Mouse (Mus musculus): ENCODE data around the gene Olfr1410. TPM values are rescaled to one million over a fixed set of nuclear protein-coding genes. Genes with fewer than 3 reads are reported as not detected.
A peak's percentile ranks its signal among the peaks of the same experiment; 100 is the strongest.

Gene Olfr1410
- total and polyA plus RNA-seq, 2 experiments from 2014 or later = not detected

GRCm38 (mm10) chr1:92636015-92636414 lies 30.4 kb downstream of the Olfr1410 start:
- H3K9me3 ChIP-seq (ENCODE audit: low read length) = no peaks in the 10 kb centered on the region
- no peak overlapping the region for H3K27ac ChIP-seq (ENCODE audit: low read depth, low read length)
- H3K36me3 ChIP-seq (ENCODE audit: insufficient read depth, low read length) = peaks cover 34% of the 10 kb centered on the region
- WGBS = 83% methylated on average over 8 of the region's 8 CpGs
- TF ChIP-seq CTCF (IDR thresholded peaks at IDR 0.05) = no peak
- no peak for DNase-seq (ENCODE audit: low spot score)
- no peaks in the 10 kb centered on the region for H3K27me3 ChIP-seq (ENCODE audit: insufficient read depth, low read length)
- H3K9ac ChIP-seq (replicated peaks; ENCODE audit: low read length, poor library complexity, severe bottlenecking) = no peak overlapping the region
- H3K4me2 ChIP-seq (ENCODE audit: low read depth, low read length, poor library complexity, severe bottlenecking) = no peak overlapping the region
- H3K4me3 ChIP-seq (ENCODE audit: low read depth, low read length) = no peak overlapping the region
- ATAC-seq (ENCODE audit: low FRiP score) = no peak
- peaks cover 7% of the 10 kb centered on the region for H3K4me1 ChIP-seq (ENCODE audit: insufficient read depth, low read length)

- no peak overlapping the region for H3K4me2 ChIP-seq (ENCODE audit: low read depth, low read length, poor library complexity, severe bottlenecking)
- ATAC-seq (ENCODE audit: low FRiP score) = no peak
- no peak overlapping the region for H3K27ac ChIP-seq (ENCODE audit: low read depth, low read length)
- TF ChIP-seq CTCF (IDR thresholded peaks at IDR 0.05) = no peak
- H3K9me3 ChIP-seq (ENCODE audit: low read length) = no peaks in the 10 kb centered on the region
- peaks cover 7% of the 10 kb centered on the region for H3K4me1 ChIP-seq (ENCODE audit: insufficient read depth, low read length)
- WGBS = 93% methylated on average over 11 of the region's 11 CpGs
- H3K36me3 ChIP-seq (ENCODE audit: insufficient read depth, low read length) = peaks cover 34% of the 10 kb centered on the region
- DNase-seq (ENCODE audit: low spot score) = no peak
- no peak overlapping the region for H3K4me3 ChIP-seq (ENCODE audit: low read depth, low read length)
- no peak overlapping the region for H3K9ac ChIP-seq (replicated peaks; ENCODE audit: low read length, poor library complexity, severe bottlenecking)
- no peaks in the 10 kb centered on the region for H3K27me3 ChIP-seq (ENCODE audit: insufficient read depth, low read length)
Observed at GRCm38 (mm10) chr1:92636676-92637075, 31.1 kb downstream of the Olfr1410 start.

GRCm38 (mm10) chr1:92637501-92638172 lies 32.1 kb downstream of the Olfr1410 start:
- no peak overlapping the region for H3K27ac ChIP-seq (ENCODE audit: low read depth, low read length)
- no peaks in the 10 kb centered on the region for H3K9me3 ChIP-seq (ENCODE audit: low read length)
- WGBS = 91% methylated on average over 15 of the region's 15 CpGs
- ATAC-seq (ENCODE audit: low FRiP score) (no peak), DNase-seq (ENCODE audit: low spot score) (no peak)
- H3K27me3 ChIP-seq (ENCODE audit: insufficient read depth, low read length) = no peaks in the 10 kb centered on the region
- no peak for TF ChIP-seq CTCF (IDR thresholded peaks at IDR 0.05)
- H3K4me1 ChIP-seq (ENCODE audit: insufficient read depth, low read length) = peaks cover 11% of the 10 kb centered on the region
- peaks cover 34% of the 10 kb centered on the region for H3K36me3 ChIP-seq (ENCODE audit: insufficient read depth, low read length)
- no peak overlapping the region for H3K4me3 ChIP-seq (ENCODE audit: low read depth, low read length)
- no peak overlapping the region for H3K9ac ChIP-seq (replicated peaks; ENCODE audit: low read length, poor library complexity, severe bottlenecking)
- no peak overlapping the region for H3K4me2 ChIP-seq (ENCODE audit: low read depth, low read length, poor library complexity, severe bottlenecking)

- no peak overlapping the region for H3K27ac ChIP-seq (ENCODE audit: low read depth, low read length)
- peaks cover 34% of the 10 kb centered on the region for H3K36me3 ChIP-seq (ENCODE audit: insufficient read depth, low read length)
- 90% methylated on average over 3 of the region's 3 CpGs for WGBS
- ATAC-seq (ENCODE audit: low FRiP score) = no peak
- no peak overlapping the region for H3K4me3 ChIP-seq (ENCODE audit: low read depth, low read length)
- H3K4me2 ChIP-seq (ENCODE audit: low read depth, low read length, poor library complexity, severe bottlenecking) = no peak overlapping the region
- no peak for DNase-seq (ENCODE audit: low spot score)
- peaks cover 11% of the 10 kb centered on the region for H3K4me1 ChIP-seq (ENCODE audit: insufficient read depth, low read length)
- no peak for TF ChIP-seq CTCF (IDR thresholded peaks at IDR 0.05)
- no peaks in the 10 kb centered on the region for H3K27me3 ChIP-seq (ENCODE audit: insufficient read depth, low read length)
- H3K9me3 ChIP-seq (ENCODE audit: low read length) = no peaks in the 10 kb centered on the region
- H3K9ac ChIP-seq (replicated peaks; ENCODE audit: low read length, poor library complexity, severe bottlenecking) = no peak overlapping the region
Observed at GRCm38 (mm10) chr1:92638181-92638580, 32.6 kb downstream of the Olfr1410 start.

- H3K4me2 ChIP-seq (ENCODE audit: low read depth, low read length, poor library complexity, severe bottlenecking) = no peak overlapping the region
- DNase-seq (ENCODE audit: low spot score) (no peak), ATAC-seq (ENCODE audit: low FRiP score) (no peak)
- no peak for TF ChIP-seq CTCF (IDR thresholded peaks at IDR 0.05)
- no peak overlapping the region for H3K4me3 ChIP-seq (ENCODE audit: low read depth, low read length)
- no peaks in the 10 kb centered on the region for H3K27me3 ChIP-seq (ENCODE audit: insufficient read depth, low read length)
- 97% methylated on average over 4 of the region's 4 CpGs for WGBS
- H3K9ac ChIP-seq (replicated peaks; ENCODE audit: low read length, poor library complexity, severe bottlenecking) = no peak overlapping the region
- peaks cover 34% of the 10 kb centered on the region for H3K36me3 ChIP-seq (ENCODE audit: insufficient read depth, low read length)
- peaks cover 11% of the 10 kb centered on the region for H3K4me1 ChIP-seq (ENCODE audit: insufficient read depth, low read length)
- H3K9me3 ChIP-seq (ENCODE audit: low read length) = no peaks in the 10 kb centered on the region
- no peak overlapping the region for H3K27ac ChIP-seq (ENCODE audit: low read depth, low read length)
Observed at GRCm38 (mm10) chr1:92638736-92639135, 33.2 kb downstream of the Olfr1410 start.

GRCm38 (mm10) chr1:92640393-92640792 lies 34.8 kb downstream of the Olfr1410 start:
- ATAC-seq (ENCODE audit: low FRiP score) (no peak), DNase-seq (ENCODE audit: low spot score) (no peak)
- Histone ChIP-seq H3K9me3 (ENCODE audit: low read length) (no peaks in the 10 kb centered on the region), H3K4me3 (ENCODE audit: low read depth, low read length) (peak overlapping the region; percentile 81), H3K9ac (replicated peaks; ENCODE audit: low read length, poor library complexity, severe bottlenecking) (0 out of 2 replicates have a peak overlapping the region, but pooled peaks have one; percentile 91), H3K27me3 (ENCODE audit: insufficient read depth, low read length) (no peaks in the 10 kb centered on the region), H3K36me3 (ENCODE audit: insufficient read depth, low read length) (peaks cover 34% of the 10 kb centered on the region), H3K27ac (ENCODE audit: low read depth, low read length) (no peak overlapping the region), H3K4me1 (ENCODE audit: insufficient read depth, low read length) (peaks cover 11% of the 10 kb centered on the region), H3K4me2 (ENCODE audit: low read depth, low read length, poor library complexity, severe bottlenecking) (peak overlapping the region; percentile 77)
- no peak for TF ChIP-seq CTCF (IDR thresholded peaks at IDR 0.05)
- WGBS = 89% methylated on average over 6 of the region's 6 CpGs

Measured in midbrain, postnatal 0 days (tissue).